Mouse (Mus musculus) forebrain, embryonic 11.5 days (tissue): ENCODE measurements around the gene Plin5. TPM values are rescaled to one million over a fixed set of nuclear protein-coding genes. Genes with fewer than 3 reads are reported as not detected.

Source experiments
- ATAC-seq: fragments of 200-750 bp; cut with Nextera tagmentation; replicated peaks from 2 replicates; pipeline ENCODE4 v1.8.0; 2017; ENCODE audit warnings: moderate TSS enrichment; ENCODE audit not compliant: low FRiP score
- DNase-seq: peaks from one replicate; pipeline ENCODE4 v3.0.0-alpha.2; 2017; ENCODE audit warnings: low spot score
- H3K27ac ChIP-seq: fragments of 300-500 bp; sonication (generic); 2 replicates; pipeline ENCODE4 v1.5.1; 2014; ENCODE audit warnings: low read depth, low read length
- H3K27me3 ChIP-seq: fragments of 300-500 bp; sonication (generic); 2 replicates; pipeline ENCODE4 v1.6.1; 2014; ENCODE audit warnings: mild to moderate bottlenecking, low read length, mixed read lengths; ENCODE audit not compliant: control insufficient read depth, insufficient read depth
- H3K36me3 ChIP-seq: fragments of 300-500 bp; sonication (generic); 2 replicates; pipeline ENCODE4 v1.6.1; 2014; ENCODE audit warnings: mild to moderate bottlenecking, low read length, moderate library complexity, mixed read lengths; ENCODE audit not compliant: control insufficient read depth, insufficient read depth
- H3K4me1 ChIP-seq: fragments of 300-500 bp; sonication (generic); replicated peaks from 2 replicates; pipeline ENCODE4 v1.6.1; 2014; ENCODE audit warnings: low read length, mixed read lengths; ENCODE audit not compliant: control insufficient read depth, insufficient read depth
- H3K4me2 ChIP-seq: fragments of 300-500 bp; sonication (generic); 2 replicates; pipeline ENCODE4 v1.6.1; 2014; ENCODE audit warnings: low read depth, mild to moderate bottlenecking, low read length, moderate library complexity, mixed read lengths; ENCODE audit not compliant: severe bottlenecking
- H3K4me3 ChIP-seq: fragments of 300-500 bp; sonication (generic); 2 replicates; pipeline ENCODE4 v1.5.1; 2014; ENCODE audit warnings: low read depth, low read length
- H3K9ac ChIP-seq: fragments of 300-500 bp; sonication (generic); 2 replicates; pipeline ENCODE4 v1.6.1; 2014; ENCODE audit warnings: low read length
- H3K9me3 ChIP-seq: fragments of 300-500 bp; sonication (generic); 2 replicates; pipeline ENCODE4 v1.6.1; 2016; ENCODE audit warnings: low read length, mixed read lengths; ENCODE audit not compliant: control insufficient read depth
- WGBS: fragments of 180-500 bp; shearing (Covaris S2); extraction: QIAGEN DNeasy Blood & Tissue Kit; methylation state at CpG from one replicate; pipeline ENCODE4 v1.1.7; 2014; 5-methylcytosine and 5-hydroxymethylcytosine counted together
- polyA plus RNA-seq: library from polyadenylated mRNA; unstranded; fragments of >200 nt; fragmentation: Nextera tagmentation; extraction: Ambion mirVana; gene quantifications from 2 replicates; pipeline ENCODE4 v1.2.1, GENCODE M21; 2014

Plin5 gene
- polyA plus RNA-seq, 1 experiment from 2014 or later = 0.21 TPM

DNA sequence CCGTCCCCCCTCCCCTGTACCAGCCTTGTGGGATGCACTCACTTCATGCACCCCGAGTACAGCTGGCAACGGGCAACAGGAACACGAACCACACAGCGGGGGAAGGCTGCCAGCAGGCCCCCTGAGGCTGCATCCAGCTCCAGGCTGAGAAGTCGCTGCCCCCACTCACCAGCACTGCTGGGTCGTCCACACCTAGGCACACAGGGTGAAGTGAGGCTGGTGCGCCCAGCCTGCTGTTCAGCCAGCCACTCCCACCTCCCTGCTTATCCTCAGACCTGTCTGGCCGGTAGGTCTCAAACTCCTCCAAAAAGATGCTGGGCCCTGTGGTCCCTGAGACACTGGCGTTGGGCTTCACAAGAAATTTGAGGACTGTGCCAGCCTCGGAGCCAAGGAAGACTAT lies 8.8 kb upstream of the Plin5 start:
- ATAC-seq = no peak
- Histone ChIP-seq H3K4me2 (no peak overlapping the region), H3K9me3 (peaks cover 10% of the 10 kb centered on the region), H3K4me3 (no peak overlapping the region), H3K27me3 (peaks cover 31% of the 10 kb centered on the region), H3K27ac (no peak overlapping the region), H3K4me1 (peaks cover 5% of the 10 kb centered on the region), H3K9ac (no peak overlapping the region), H3K36me3 (no peaks in the 10 kb centered on the region; the same call in 1 of the 2 replicates)
- DNase-seq = no peak
- 81% methylated on average over 11 of the region's 11 CpGs for WGBS

DNA sequence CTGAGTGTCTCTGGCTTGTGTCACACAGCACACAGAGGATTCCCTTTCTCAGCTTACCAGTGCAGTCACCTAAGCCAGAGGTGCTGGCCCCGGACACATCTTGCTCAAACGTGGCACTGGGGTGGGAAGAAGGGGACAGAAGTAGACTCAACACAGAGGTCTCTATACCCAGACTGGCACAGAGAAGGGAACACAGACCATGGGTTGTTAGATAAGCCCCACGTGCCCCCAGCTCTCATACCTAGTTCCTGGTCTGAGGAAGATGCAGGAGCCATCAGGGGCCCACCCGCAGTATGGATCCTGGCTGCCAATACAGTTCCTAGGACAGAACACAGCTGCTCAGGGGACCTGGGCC lies 7.9 kb upstream of the Plin5 start:
- no peak overlapping the region for H3K4me2 ChIP-seq
- no peaks in the 10 kb centered on the region; the same call in 1 of the 2 replicates for H3K36me3 ChIP-seq
- peaks cover 5% of the 10 kb centered on the region for H3K4me1 ChIP-seq
- no peak overlapping the region for H3K4me3 ChIP-seq
- H3K27me3 ChIP-seq = peaks cover 40% of the 10 kb centered on the region
- ATAC-seq = 0 out of 2 replicates have a peak, but pooled peaks have one; percentile 37
- WGBS = 86% methylated on average over 4 of the region's 4 CpGs
- H3K27ac ChIP-seq = no peak overlapping the region
- H3K9ac ChIP-seq = no peak overlapping the region
- no peak for DNase-seq
- peaks cover 10% of the 10 kb centered on the region for H3K9me3 ChIP-seq

DNA sequence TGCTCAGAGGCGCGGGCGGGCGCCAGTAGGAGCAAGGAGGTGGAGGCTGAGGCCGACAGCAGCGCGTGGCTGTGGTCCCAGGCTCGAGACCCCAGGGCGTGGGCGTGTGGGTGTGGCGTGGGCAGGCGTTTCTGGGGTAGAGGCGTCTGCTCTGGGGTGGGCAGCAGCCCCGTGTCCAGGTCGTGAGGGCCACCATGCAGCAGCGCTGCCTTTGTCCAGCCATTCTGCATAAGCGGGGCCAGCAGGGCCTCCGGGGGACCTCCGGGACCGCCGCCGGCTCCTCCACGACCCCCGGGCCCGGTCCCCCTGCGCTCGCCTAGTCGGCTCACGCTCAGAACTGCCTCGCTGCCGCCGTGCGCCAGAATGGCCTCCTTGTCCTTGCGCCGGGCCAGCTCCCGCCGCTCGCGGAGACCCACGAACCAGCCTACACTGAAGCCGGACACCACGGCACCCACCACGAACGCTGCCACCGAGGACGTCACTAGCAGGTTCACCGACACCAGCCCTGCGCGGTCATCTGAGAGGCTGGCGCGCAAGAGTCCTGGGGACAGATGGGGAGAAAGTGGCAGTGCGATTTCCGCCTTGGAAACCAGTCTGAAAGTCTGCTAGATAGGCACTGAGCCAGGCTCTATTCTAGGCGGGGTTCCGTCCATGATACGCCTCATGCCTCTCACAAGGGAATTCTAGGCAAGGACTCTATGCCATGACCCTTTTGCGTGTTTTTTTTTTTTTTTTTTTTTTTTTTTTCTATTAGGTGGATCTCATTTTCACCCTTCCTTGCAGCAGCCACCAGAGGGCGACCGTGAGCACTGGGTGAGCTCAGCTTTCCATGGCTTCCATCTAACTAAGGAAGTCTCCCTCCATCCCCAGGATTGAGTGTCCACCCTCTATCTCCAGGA lies 7.2 kb upstream of the Plin5 start:
- ATAC-seq = peak; percentile 34; the same call in 1 of the 2 replicates
- H3K4me1 ChIP-seq = peaks cover 5% of the 10 kb centered on the region
- peak overlapping the region; percentile 62 for H3K4me2 ChIP-seq
- peak overlapping the region; percentile 43 for H3K9ac ChIP-seq
- 10% methylated on average over 58 of the region's 59 CpGs for WGBS
- DNase-seq = peak; percentile 84
- H3K9me3 ChIP-seq = peaks cover 10% of the 10 kb centered on the region
- no peak overlapping the region for H3K27ac ChIP-seq
- H3K4me3 ChIP-seq = peak overlapping the region; percentile 29
- peaks cover 46% of the 10 kb centered on the region for H3K27me3 ChIP-seq
- no peaks in the 10 kb centered on the region; the same call in 1 of the 2 replicates for H3K36me3 ChIP-seq

GRCm38 (mm10) chr17:56123681-56124340 lies 6.4 kb upstream of the Plin5 start:
- Histone ChIP-seq H3K4me2 (peak overlapping the region; percentile 62), H3K27ac (no peak overlapping the region), H3K9ac (peak overlapping the region; percentile 43; the same call in 1 of the 2 replicates), H3K9me3 (peaks cover 10% of the 10 kb centered on the region), H3K4me1 (peaks cover 5% of the 10 kb centered on the region), H3K27me3 (peaks cover 54% of the 10 kb centered on the region), H3K4me3 (peak overlapping the region; percentile 29), H3K36me3 (no peaks in the 10 kb centered on the region; the same call in 1 of the 2 replicates)
- ATAC-seq (0 out of 2 replicates have a peak, but pooled peaks have one; percentile 10), DNase-seq (no peak)
- 45% methylated on average over 59 of the region's 59 CpGs for WGBS

DNA sequence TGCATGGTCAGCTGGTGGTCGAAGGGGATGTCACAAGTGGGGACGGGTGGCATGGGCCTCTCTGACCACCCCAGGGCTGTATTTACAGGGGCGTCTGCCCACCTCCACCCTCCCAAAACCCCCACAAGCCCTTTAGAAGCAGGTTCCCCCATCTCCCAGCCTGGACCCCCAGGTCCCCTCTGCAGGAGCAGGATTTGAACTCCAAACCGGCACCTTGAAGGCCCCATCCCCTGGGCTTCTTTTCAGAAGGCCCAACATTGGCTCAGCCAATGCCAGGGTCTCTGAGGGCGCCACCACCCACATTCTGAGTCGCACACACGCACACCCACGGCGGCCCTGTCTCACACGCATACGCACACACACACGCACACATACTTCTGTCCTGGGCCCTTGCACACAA lies 5.8 kb upstream of the Plin5 start:
- no peak overlapping the region for H3K9ac ChIP-seq
- H3K4me3 ChIP-seq = no peak overlapping the region
- peaks cover 10% of the 10 kb centered on the region for H3K9me3 ChIP-seq
- peaks cover 58% of the 10 kb centered on the region for H3K27me3 ChIP-seq
- H3K4me2 ChIP-seq = no peak overlapping the region
- 87% methylated on average over 12 of the region's 12 CpGs for WGBS
- H3K36me3 ChIP-seq = no peaks in the 10 kb centered on the region; the same call in 1 of the 2 replicates
- no peak for ATAC-seq
- no peak overlapping the region for H3K27ac ChIP-seq
- peaks cover 5% of the 10 kb centered on the region for H3K4me1 ChIP-seq
- no peak for DNase-seq

- no peak within 1 kb of the TSS for H3K4me3 ChIP-seq
- no peak for ATAC-seq
- H3K27me3 ChIP-seq = peaks cover 60% of the 10 kb centered on the region
- no peak within 1 kb of the TSS for H3K4me2 ChIP-seq
- H3K4me1 ChIP-seq = peaks cover 10% of the 10 kb centered on the region
- H3K27ac ChIP-seq = no peak within 1 kb of the TSS
- no peaks in the 10 kb centered on the region for H3K36me3 ChIP-seq
- WGBS = 59% methylated on average over 2 of the region's 2 CpGs
- H3K9ac ChIP-seq = no peak within 1 kb of the TSS
- H3K9me3 ChIP-seq = peaks cover 10% of the 10 kb centered on the region
- no peak for DNase-seq
Observed at GRCm38 (mm10) chr17:56121826-56122225, 4.4 kb upstream of the Plin5 start, which contains the start of gene Lrg1. Gene Lrg1 (minus strand): TSS chr17:56122001.

- Histone ChIP-seq H3K27ac (no peak overlapping the region), H3K4me3 (no peak overlapping the region), H3K4me1 (peaks cover 10% of the 10 kb centered on the region), H3K4me2 (no peak overlapping the region), H3K36me3 (no peaks in the 10 kb centered on the region), H3K9ac (no peak overlapping the region), H3K9me3 (peaks cover 10% of the 10 kb centered on the region), H3K27me3 (peaks cover 58% of the 10 kb centered on the region)
- no peak for DNase-seq
- no peak for ATAC-seq
- 10% methylated on average over 65 of the region's 66 CpGs for WGBS
Observed at GRCm38 (mm10) chr17:56119981-56120880, 2.8 kb upstream of the Plin5 start.

GRCm38 (mm10) chr17:56119431-56119830 lies 2.0 kb upstream of the Plin5 start:
- no peak for ATAC-seq
- Histone ChIP-seq H3K27ac (no peak overlapping the region), H3K36me3 (no peaks in the 10 kb centered on the region), H3K9me3 (peaks cover 10% of the 10 kb centered on the region), H3K4me3 (no peak overlapping the region), H3K27me3 (peaks cover 51% of the 10 kb centered on the region), H3K9ac (no peak overlapping the region), H3K4me1 (peaks cover 10% of the 10 kb centered on the region), H3K4me2 (no peak overlapping the region)
- WGBS = 52% methylated on average over 12 of the region's 12 CpGs
- no peak for DNase-seq
